Mouse (Mus musculus): ENCODE data around the gene Usp29.

DNA sequence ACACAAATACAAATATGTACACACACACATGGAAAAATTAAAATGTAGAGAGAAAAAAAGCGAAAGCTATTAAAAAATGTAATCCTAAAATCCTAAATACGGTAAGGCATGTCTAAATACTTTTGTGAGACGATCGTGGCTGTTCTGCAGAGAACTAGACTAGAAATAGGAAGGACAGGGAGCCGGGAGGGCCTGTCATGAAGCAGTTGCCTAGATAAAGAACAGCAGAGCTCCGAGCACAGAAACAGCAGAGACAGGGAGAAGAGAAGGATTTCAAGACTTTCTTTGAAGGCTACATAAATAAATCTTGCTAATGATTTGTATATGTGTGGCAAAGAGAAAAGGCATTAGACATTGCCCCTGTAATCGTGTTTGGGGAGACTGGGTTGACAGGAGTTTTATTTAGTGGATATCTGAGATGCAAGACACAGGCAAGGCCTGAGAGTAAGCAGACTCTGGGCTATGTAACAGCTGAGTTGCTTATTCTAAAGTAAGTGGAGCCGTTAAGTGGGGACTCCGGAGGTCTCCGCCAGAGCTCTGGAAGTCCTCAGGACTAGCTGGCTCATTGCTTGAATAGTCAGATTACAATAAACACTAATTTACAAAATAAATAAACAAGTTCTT is 14.0 kb downstream of the Usp29 start:
- no peak for TF ChIP-seq POLR2A (IDR thresholded peaks at IDR 0.05; ENCODE audit: low read depth, low read length)
- no peak for TF ChIP-seq CTCF (IDR thresholded peaks at IDR 0.05; ENCODE audit: extremely low read depth, insufficient read depth, insufficient read length, insufficient replicate concordance)
